Mouse (Mus musculus) spleen, adult 2 months (tissue): Measurements from ENCODE around the gene Tbx6.

Source experiments
- CTCF ChIP-seq: fragments of 200-500 bp; IDR thresholded peaks from 2 replicates; pipeline ENCODE4 v1.5.1; 2011; ENCODE audit warnings: mild to moderate bottlenecking, inconsistent platforms; ENCODE audit not compliant: insufficient read depth, insufficient read length, insufficient replicate concordance; ENCODE audit errors: extremely low read depth
- POLR2A ChIP-seq: fragments of 200-500 bp; IDR thresholded peaks from 2 replicates; pipeline ENCODE4 v1.6.1; 2011; ENCODE audit warnings: low read depth, low read length, inconsistent platforms

DNA sequence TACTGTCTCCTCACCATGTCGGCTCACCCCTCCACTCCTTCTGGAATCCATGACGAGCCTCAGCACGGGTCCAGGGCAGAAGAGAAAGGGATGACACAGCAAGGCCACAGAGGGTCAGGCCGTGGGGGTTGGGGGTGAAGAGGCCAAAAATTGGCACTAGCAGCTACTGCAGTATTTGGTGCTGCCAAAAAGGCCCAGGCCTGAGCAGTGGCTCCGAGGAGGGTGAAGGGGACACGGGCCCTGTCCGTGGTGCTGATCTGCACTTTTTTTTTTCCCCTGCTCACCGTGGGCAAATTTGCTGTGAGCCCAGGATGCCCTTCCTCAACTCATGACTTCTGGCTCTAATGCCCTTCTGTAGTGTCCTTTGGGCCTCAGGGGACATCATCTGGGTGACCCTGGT, 44.1 kb downstream of the Tbx6 start:
- TF ChIP-seq POLR2A = no peak
- no peak for TF ChIP-seq CTCF
